Mouse (Mus musculus) large intestine, adult 2 months (tissue): Measurements from ENCODE around the gene Ugt1a6b. TPM values are rescaled to one million over a fixed set of nuclear protein-coding genes. Genes with fewer than 3 reads are reported as not detected.

Experiments
- DNase-seq: peaks from one replicate; pipeline ENCODE4 v3.0.0-alpha.2; 2012; ENCODE audit warnings: low read depth, low spot score
- WGBS: fragments of 180-500 bp; shearing (Covaris S2); methylation state at CpG from one replicate; pipeline ENCODE4 v1.1.7; 2018; 5-methylcytosine and 5-hydroxymethylcytosine counted together
- polyA plus RNA-seq: library from polyadenylated mRNA; depleted of rRNA; stranded (reverse); fragments of >200 nt; gene quantifications from 2 replicates; pipeline ENCODE4 v1.2.3, GENCODE M21; 2012

The Ugt1a6b gene
- polyA plus RNA-seq, 1 experiment, result 2.2 TPM

- WGBS, result 79% methylated on average over 13 of the region's 13 CpGs
- no peak for DNase-seq
Observed at GRCm38 (mm10) chr1:88255989-88256754, 153.1 kb downstream of the Ugt1a6b start.

DNA sequence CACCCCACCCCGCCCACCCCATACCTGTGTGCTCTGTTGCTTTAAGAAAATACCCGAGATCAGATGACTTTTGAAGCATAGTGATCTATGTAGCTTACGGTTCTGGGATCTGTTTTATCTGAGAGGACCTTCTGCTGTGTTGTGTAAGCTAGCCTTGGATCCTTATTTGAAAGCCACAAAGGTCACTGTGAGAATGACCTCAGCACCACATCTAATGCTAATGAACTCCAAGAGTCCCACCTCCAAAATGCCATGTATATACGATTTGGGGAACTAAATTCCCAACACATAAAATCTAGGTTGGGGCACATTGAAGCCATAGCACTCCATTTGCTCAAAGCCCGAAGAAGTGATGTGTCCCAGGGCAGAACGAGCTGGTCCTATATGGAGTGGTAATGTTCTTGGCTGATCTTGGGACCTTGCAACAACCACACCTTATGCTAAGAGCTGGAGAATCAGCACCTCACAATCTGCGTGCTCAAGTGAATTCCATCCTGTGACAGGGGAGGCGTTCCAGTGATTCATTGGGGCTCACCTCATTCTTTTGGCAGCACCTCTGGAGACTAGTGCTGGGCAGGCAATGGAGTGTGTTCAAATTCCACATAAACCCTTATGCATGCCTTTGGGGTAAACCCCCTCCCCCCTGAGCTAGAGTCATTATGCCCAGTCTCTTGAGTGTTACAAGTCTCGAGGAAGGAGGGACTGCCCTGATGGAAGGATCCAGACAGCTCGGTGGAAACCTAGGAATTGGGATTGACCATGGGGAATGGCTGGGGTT lies 154.0 kb downstream of the Ugt1a6b start:
- no peak for DNase-seq

DNA sequence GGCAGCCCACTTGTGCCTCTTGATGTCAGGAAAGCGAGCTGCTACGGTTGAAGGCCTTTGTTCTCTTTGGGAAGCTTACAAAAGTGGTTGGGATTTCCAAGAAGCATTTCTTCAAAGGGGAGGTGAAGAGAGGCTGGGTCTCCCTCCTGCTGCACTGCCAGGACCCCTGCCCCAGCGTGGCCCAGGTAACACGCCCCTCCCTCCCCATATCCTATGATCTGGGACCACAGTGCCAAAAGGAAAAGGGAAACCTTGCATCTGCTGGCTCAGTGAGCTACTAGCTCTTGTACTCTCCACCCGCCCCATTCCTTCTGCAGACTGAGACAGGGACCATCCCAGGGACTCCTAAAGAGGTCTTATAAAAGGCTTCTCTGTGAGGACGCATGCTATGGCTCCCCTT lies 154.6 kb downstream of the Ugt1a6b start:
- DNase-seq, result no peak
- 83% methylated on average over 6 of the region's 6 CpGs for WGBS

More for the DNA sequence above, 154.0 kb downstream of the Ugt1a6b start:
- 76% methylated on average over 10 of the region's 10 CpGs for WGBS

- DNase-seq, result no peak
- 74% methylated on average over 6 of the region's 6 CpGs for WGBS
Observed at GRCm38 (mm10) chr1:88258361-88258760, 155.3 kb downstream of the Ugt1a6b start.

GRCm38 (mm10) chr1:88258881-88259642 lies 156.0 kb downstream of the Ugt1a6b start:
- WGBS, result 79% methylated on average over 8 of the region's 8 CpGs
- DNase-seq, result no peak

- no peak for DNase-seq
- WGBS, result 80% methylated on average over 4 of the region's 4 CpGs
Observed at GRCm38 (mm10) chr1:88259643-88260024, 156.6 kb downstream of the Ugt1a6b start.

DNA sequence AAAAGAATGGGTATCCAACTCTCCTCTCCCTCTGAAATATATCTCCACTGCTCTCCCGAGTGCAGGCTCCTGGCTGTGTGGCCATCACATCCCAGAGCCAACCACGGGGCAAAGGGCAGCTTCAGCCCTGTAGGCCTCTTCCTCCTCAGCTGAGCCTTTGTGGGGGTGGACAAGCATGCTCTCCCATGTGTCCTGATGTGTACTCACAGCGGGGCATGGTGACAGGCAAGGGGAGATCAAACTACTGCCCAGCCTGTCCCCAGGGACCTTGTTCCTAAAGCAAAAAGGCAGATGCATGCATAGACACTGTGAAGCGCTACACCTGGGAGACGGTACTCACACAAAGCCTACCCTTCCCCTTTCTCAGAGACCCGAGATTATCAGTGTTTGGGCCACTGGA lies 157.1 kb downstream of the Ugt1a6b start:
- WGBS, result 65% methylated on average over 6 of the region's 6 CpGs
- DNase-seq, result no peak

DNA sequence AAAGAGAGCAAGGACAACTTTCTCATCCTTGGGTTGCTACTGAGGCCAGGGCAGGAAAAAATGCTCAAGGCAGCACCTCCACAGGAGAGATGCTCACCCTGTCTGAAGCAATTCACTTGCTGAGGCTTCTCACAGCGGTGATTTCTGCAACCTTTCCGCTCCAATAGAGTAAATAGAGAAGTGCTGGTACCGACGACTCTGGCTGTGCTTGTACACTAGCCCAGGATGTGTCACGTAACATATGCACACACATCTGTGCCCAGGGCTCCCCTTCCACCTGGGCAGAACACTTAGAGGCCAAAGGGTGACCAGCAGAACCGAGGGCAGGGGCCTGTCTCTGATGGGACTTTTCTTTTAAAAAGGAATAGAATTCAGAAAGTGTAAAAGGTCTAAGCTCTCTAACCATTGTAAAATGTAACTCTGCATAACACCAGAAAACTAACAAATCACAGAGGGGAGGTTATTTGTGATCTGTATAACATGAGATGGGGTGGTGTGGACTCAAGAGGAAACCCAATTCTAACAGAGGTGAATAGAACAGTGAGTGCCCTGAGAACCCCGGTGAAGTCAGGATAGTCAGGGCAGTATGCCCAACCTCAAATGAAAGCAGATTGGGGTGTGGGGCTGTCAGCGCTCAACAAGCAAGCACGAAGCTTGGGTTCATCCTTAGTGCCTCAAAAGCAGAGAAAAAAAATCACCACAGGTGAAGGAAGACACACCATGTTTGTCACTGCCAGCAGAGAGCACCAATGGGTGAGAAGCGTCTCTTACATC lies 157.7 kb downstream of the Ugt1a6b start:
- DNase-seq, result no peak
- WGBS, result 79% methylated on average over 10 of the region's 10 CpGs

GRCm38 (mm10) chr1:88261706-88262105 lies 158.7 kb downstream of the Ugt1a6b start:
- DNase-seq, result no peak
- 87% methylated on average over 7 of the region's 7 CpGs for WGBS

DNA sequence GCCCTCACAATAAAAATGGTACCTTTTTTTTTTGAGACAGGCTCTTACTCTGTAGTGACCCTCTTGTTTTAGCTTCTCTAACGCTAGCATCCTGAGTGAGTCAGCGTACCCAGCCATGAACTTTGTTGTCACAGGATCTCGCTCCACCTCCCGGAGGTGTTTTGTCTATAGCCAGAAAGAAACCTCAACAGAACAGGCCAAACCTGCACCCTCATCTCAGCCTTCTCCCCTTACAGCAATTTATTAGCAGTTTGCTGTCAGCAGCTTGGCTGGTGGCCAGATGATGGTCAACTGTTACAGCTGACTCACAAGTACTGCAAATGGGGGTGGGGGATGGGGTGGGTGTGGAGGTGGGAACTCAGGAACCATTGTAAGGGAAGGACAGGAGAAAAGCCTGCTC lies 159.2 kb downstream of the Ugt1a6b start:
- no peak for DNase-seq
- WGBS, result 70% methylated on average over 4 of the region's 4 CpGs

DNA sequence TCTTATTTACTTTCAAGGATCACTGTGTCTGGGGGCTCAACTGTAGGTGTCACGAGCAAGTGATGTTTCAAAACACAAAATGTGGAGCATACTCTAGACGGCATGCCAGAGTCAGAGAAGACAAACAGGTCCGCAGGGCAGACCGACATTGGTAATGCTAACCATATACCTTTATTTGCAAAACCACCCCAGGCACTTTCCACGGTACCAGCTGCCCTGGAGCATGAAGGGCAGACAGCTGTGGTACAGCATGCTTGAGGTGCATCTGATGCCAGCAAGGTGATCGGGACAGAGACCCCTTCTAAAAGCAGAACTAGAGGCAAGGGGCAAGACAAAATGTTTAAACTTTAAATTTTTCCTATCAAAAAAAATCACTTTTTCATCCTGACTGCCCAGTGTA lies 159.9 kb downstream of the Ugt1a6b start:
- 71% methylated on average over 6 of the region's 6 CpGs for WGBS
- DNase-seq, result no peak

GRCm38 (mm10) chr1:88263778-88264177 lies 160.7 kb downstream of the Ugt1a6b start:
- 91% methylated on average over 5 of the region's 5 CpGs for WGBS
- DNase-seq, result no peak

GRCm38 (mm10) chr1:88264237-88264868 lies 161.3 kb downstream of the Ugt1a6b start:
- WGBS, result 82% methylated on average over 7 of the region's 7 CpGs
- no peak for DNase-seq

DNA sequence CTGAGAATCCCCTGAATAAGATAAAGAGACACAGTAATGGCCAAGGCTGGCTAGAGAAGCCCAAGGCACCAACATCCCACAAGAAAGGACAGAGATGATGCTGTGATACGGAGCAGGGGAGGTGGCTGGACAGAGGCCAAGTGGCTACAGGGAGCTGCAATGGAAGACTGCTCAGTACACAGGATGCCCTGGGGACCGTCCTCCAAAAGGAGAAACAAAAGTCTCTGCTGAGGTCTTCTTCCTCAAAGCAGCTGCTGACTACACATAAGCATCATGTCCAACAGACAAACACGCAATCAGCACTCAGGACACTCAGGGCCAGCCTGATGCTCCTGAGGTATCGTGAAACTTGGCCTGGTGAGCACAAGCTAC lies 161.8 kb downstream of the Ugt1a6b start:
- WGBS, result 76% methylated on average over 4 of the region's 4 CpGs
- no peak for DNase-seq

GRCm38 (mm10) chr1:88266123-88266522 lies 163.1 kb downstream of the Ugt1a6b start:
- DNase-seq, result no peak

DNA sequence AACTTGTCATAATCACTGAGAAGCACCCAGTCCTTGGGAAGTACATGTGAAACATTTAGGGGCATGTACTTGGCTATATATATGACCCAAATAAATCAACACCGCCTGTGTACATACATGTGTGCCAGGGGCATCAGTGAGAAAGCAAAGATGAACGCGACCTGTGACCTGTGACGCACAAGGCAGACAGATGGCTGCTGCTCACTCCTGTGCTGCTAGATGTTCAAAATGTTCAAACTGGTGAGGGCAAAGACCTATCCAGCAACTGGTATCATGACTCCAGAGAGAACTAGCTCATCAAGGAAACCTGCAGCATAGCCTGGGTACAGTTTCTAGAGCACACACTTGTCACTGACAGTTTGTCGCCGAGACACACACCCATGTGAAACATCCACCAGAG lies 164.4 kb downstream of the Ugt1a6b start:
- 91% methylated on average over 6 of the region's 6 CpGs for WGBS
- no peak for DNase-seq

More at GRCm38 (mm10) chr1:88266123-88266522, 163.1 kb downstream of the Ugt1a6b start:
- 87% methylated on average over 13 of the region's 13 CpGs for WGBS

DNA sequence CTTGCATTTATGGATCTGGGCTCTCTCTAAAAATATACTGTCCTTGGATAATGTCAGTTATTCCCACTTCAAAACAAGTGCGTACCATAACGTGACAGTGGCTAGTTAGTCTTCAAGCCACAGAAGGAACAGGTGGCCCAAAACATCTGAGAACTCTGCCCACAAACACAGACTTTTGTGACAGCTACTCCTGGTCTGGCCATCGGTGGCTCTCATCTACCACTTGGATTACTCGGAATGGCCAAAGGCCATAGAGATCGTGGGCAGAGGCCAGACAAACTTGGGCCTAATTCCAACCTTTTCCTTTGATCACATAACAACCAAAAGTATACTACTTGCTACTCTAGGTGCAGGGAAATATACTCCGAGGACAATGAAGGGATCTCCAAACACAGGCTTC lies 165.0 kb downstream of the Ugt1a6b start:
- DNase-seq, result no peak
- WGBS, result 83% methylated on average over 6 of the region's 6 CpGs
